Mouse (Mus musculus): ENCODE measurements at regions not wholly inside any gene's neighbourhood (a gene's known extent, or its start where the extent isn't known, plus 50 kb on each side); places are given as distances from the start of the nearest gene placed in this dataset.

DNA sequence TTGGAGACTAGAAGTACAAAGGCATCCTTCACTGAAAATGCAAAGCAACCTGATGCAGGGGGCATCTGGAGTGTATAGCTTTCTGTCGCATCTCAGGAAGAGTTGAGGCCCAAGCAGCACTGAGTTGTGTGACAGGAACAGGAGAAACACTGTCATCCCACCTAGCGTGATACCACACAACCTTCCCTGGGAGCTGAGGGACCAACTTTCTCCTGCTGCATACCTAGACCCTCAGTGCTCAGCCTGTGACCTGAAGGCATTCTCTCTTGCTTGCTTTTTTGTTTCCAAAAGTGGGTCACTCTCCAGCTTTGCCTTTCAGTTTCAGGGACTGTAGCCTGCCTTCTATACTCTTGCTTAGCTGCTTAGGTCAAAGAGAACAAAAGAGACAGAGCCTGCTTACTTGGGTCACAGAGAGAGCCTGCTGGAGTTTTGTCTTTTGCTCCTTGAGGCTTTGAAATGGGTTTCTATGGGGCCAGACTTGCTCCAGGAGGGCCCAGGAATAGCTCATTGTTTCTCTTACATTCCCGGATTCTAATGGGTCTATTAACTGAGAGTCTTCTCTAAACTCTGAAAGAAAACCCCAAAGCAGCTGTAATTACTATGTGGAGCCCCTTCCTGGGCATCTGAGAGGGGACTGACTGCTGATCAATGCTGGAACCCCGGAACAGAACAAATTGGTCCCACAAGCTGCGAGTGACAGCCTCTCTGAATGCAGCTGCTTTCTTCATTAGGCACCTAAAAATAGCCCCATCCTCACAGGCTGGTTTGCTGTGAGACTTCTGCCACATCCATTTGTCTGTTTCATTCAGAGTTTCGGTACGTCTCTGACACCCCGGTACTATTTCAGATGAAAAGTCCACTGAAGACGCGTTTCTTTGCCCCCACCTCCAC is 73.9 kb upstream of the Atxn1 start:
- no peak for TF ChIP-seq ZC3H11A (IDR thresholded peaks at IDR 0.05; ENCODE audit: borderline replicate concordance, low read depth, low read length)
- no peak for TF ChIP-seq HCFC1 (IDR thresholded peaks at IDR 0.05; ENCODE audit: borderline replicate concordance, insufficient read depth, low read length)
- no peak for TF ChIP-seq MAFK (IDR thresholded peaks at IDR 0.05; ENCODE audit: insufficient read depth, low read depth, low read length)
- no peak for TF ChIP-seq ZNF384 (IDR thresholded peaks at IDR 0.05; ENCODE audit: low read depth, low read length)
- no peak for TF ChIP-seq CHD2 (IDR thresholded peaks at IDR 0.05; ENCODE audit: low read depth, low read length)

Data from ES-E14 (cell line).